ENCODE assay signal across 8 mouse cellular contexts in the genomic region with DNA sequence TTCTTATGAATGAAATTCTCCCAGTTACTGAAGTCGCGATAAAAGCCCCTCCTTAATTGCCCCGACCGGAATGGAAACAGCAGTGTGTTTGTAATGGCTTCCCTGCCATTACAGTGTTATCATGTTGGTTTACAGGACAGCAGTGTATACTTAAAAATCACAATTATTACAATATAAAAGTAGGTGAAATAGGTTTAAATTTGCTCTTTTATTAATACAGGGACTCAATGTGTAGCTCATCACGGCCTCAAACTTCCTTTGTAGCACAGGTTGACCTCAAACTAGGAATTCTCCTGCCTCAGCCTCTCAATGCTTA. TPM values are rescaled to one million over a fixed set of nuclear protein-coding genes. Genes with fewer than 3 reads are reported as not detected.
DNase-seq lines count a peak whose midpoint lies in the region; ATAC-seq and TF ChIP-seq lines count a peak whose summit lies in the region.
"Had no signal": no experiment of that assay in that cellular context is flagged by ENCODE, and none has a peak within 500 bp of the region (broad histone marks: within the 10 kb centered on the region; RNA-seq: fewer than 3 reads in every experiment).

No protein-coding gene starts in this region.

- H3K4me3 ChIP-seq in heart, embryonic 14.5 days (ENCODE audit: control insufficient read depth in 1 of 2, insufficient read depth in 1 of 2, low read depth in 1 of 2, low read length in 2 of 2) = no peak overlapping the region
- no peak overlapping the region for H3K4me3 ChIP-seq in midbrain, embryonic 12.5 days
- no peak overlapping the region for H3K4me3 ChIP-seq in midbrain, postnatal 0 days (ENCODE audit: low read depth, low read length)
- H3K4me3 ChIP-seq in limb, embryonic 11.5 days (ENCODE audit: low read depth, low read length) = no peak overlapping the region

- DNase-seq in heart, postnatal 14 days = no peak
- DNase-seq in midbrain, postnatal 0 days (ENCODE audit: low spot score) = no peak
- no peak for DNase-seq in limb, embryonic 11.5 days (ENCODE audit: low spot score)
- no peak for DNase-seq in frontal cortex, postnatal 10 days (ENCODE audit: low spot score in 2 of 2)
- DNase-seq in urinary bladder, adult 2 months (ENCODE audit: low spot score) = no peak
- DNase-seq: lung, postnatal 36 days had no signal

- ATAC-seq in heart, embryonic 14.5 days (ENCODE audit: insufficient number of reproducible peaks, insufficient read depth, low FRiP score, low read depth) = no peak
- ATAC-seq in midbrain, embryonic 12.5 days (ENCODE audit: low FRiP score, low read depth) = no peak
- ATAC-seq in midbrain, postnatal 0 days (ENCODE audit: low FRiP score) = no peak
- no peak for ATAC-seq in limb, embryonic 11.5 days (ENCODE audit: insufficient number of reproducible peaks, low FRiP score, low TSS enrichment, low read depth)

- no peaks in the 10 kb centered on the region for H3K9me3 ChIP-seq in heart, embryonic 14.5 days (ENCODE audit: control insufficient read depth, low read length)
- H3K9me3 ChIP-seq in midbrain, embryonic 12.5 days = no peaks in the 10 kb centered on the region
- H3K9me3 ChIP-seq in midbrain, postnatal 0 days (ENCODE audit: low read length) = no peaks in the 10 kb centered on the region
- no peaks in the 10 kb centered on the region for H3K9me3 ChIP-seq in limb, embryonic 11.5 days (ENCODE audit: control insufficient read depth, low read length)

- H3K4me2 ChIP-seq in heart, embryonic 14.5 days (ENCODE audit: low read length) = peak overlapping the region; percentile 58
- H3K4me2 ChIP-seq in midbrain, embryonic 12.5 days (replicated peaks) = peak overlapping the region; percentile 42; the same call in 1 of the 2 replicates
- H3K4me2 ChIP-seq in midbrain, postnatal 0 days (ENCODE audit: low read depth, low read length, poor library complexity, severe bottlenecking) = no peak overlapping the region
- 0 out of 2 replicates have a peak overlapping the region, but pooled peaks have one; percentile 23 for H3K4me2 ChIP-seq in limb, embryonic 11.5 days (ENCODE audit: low read depth, severe bottlenecking)

- WGBS in heart, embryonic 14.5 days = 34% methylated on average over 5 of the region's 5 CpGs
- 53% methylated on average over 5 of the region's 5 CpGs for WGBS in midbrain, embryonic 12.5 days
- 51% methylated on average over 5 of the region's 5 CpGs for whole genome bisulfite sequencing in midbrain, postnatal 0 days
- WGBS in limb, embryonic 11.5 days = 35% methylated on average over 5 of the region's 5 CpGs

- H3K9ac ChIP-seq in heart, embryonic 14.5 days (ENCODE audit: low read length) = no peak overlapping the region
- no peak overlapping the region for H3K9ac ChIP-seq in midbrain, embryonic 12.5 days (replicated peaks)
- H3K9ac ChIP-seq in midbrain, postnatal 0 days (replicated peaks; ENCODE audit: low read length, poor library complexity, severe bottlenecking) = no peak overlapping the region
- H3K9ac ChIP-seq in limb, embryonic 11.5 days (ENCODE audit: low read length) = no peak overlapping the region

- intact Hi-C loops in heart, postnatal 14 days (cut with DNase I) = loop anchor here (5.0 kb wide), 2 partner anchors 37 to 107 kb away; a partner anchor contains a TSS

- no peaks in the 10 kb centered on the region for H3K36me3 ChIP-seq in heart, embryonic 14.5 days (ENCODE audit: control insufficient read depth, insufficient read depth, low read length)
- no peaks in the 10 kb centered on the region for H3K36me3 ChIP-seq in midbrain, embryonic 12.5 days
- no peaks in the 10 kb centered on the region for H3K36me3 ChIP-seq in midbrain, postnatal 0 days (ENCODE audit: insufficient read depth, low read length)
- H3K36me3 ChIP-seq in limb, embryonic 11.5 days (ENCODE audit: control insufficient read depth, insufficient read depth, low read length) = no peaks in the 10 kb centered on the region

- H3K4me1 ChIP-seq in heart, embryonic 14.5 days (ENCODE audit: control insufficient read depth in 2 of 2, insufficient read depth in 2 of 2, low read length in 2 of 2) = peaks cover 25 to 38% of the 10 kb centered on the region in 2 experiments
- H3K4me1 ChIP-seq in midbrain, embryonic 12.5 days = peaks cover 10% of the 10 kb centered on the region
- no peaks in the 10 kb centered on the region for H3K4me1 ChIP-seq in midbrain, postnatal 0 days (ENCODE audit: insufficient read depth, low read length)
- H3K4me1 ChIP-seq in limb, embryonic 11.5 days (ENCODE audit: control insufficient read depth, insufficient read depth, low read length) = 0 out of 2 replicates have a peak, but pooled peaks cover 2% of the 10 kb centered on the region

- H3K27ac ChIP-seq in heart, embryonic 14.5 days (replicated peaks in 1 of 2; ENCODE audit: control insufficient read depth in 1 of 2, insufficient read depth in 1 of 2, low read depth in 2 of 2, low read length in 2 of 2) = no peak overlapping the region
- no peak overlapping the region for H3K27ac ChIP-seq in midbrain, embryonic 12.5 days (replicated peaks)
- no peak overlapping the region for H3K27ac ChIP-seq in midbrain, postnatal 0 days (ENCODE audit: low read depth, low read length)
- H3K27ac ChIP-seq in limb, embryonic 11.5 days (replicated peaks; ENCODE audit: low read depth, low read length) = no peak overlapping the region

- TF ChIP-seq CTCF in midbrain, postnatal 0 days (IDR thresholded peaks at IDR 0.05) = no peak

- H3K27me3 ChIP-seq in heart, embryonic 14.5 days (ENCODE audit: control insufficient read depth, insufficient read depth, low read length) = no peaks in the 10 kb centered on the region
- H3K27me3 ChIP-seq in midbrain, embryonic 12.5 days = 0 out of 2 replicates have a peak, but pooled peaks cover 3% of the 10 kb centered on the region
- no peaks in the 10 kb centered on the region for H3K27me3 ChIP-seq in midbrain, postnatal 0 days (ENCODE audit: insufficient read depth, low read length)
- H3K27me3 ChIP-seq in limb, embryonic 11.5 days (ENCODE audit: control insufficient read depth, insufficient read depth, low read length) = no peaks in the 10 kb centered on the region

RNA-seq across cellular contexts. Expression of a gene that starts 13.0 kb away (rescaled TPM):
- 36.9 and 43.1 TPM in 2 replicates for polyA plus RNA-seq in heart, embryonic 14.5 days (2014; fragmentation: Nextera tagmentation; extraction: Ambion mirVana)
- total RNA-seq in heart, postnatal 14 days (2021) = 10 to 100 TPM; 16.7 to 22.9 TPM
- 58.8 and 61.5 TPM in 2 replicates for polyA plus RNA-seq in midbrain, embryonic 12.5 days (2016; fragmentation: Nextera tagmentation; extraction: Ambion mirVana)
- total RNA-seq in midbrain, postnatal 0 days (2014; rRNA removed) = 48.9 and 55.1 TPM in 2 replicates
- polyA plus RNA-seq in midbrain, postnatal 0 days (2015; fragmentation: Nextera tagmentation; extraction: Ambion mirVana) = 83.8 and 87.3 TPM in 2 replicates
- polyA plus RNA-seq in limb, embryonic 11.5 days (2014; fragmentation: Nextera tagmentation; extraction: Ambion mirVana) = 55.1 and 61.3 TPM in 2 replicates
- 18.9 and 23.1 TPM in 2 replicates for polyA plus RNA-seq in urinary bladder, adult 2 months (2012; rRNA removed)

RNA-seq across cellular contexts. Expression of a gene that starts 28.2 kb away (rescaled TPM):
- 40.2 and 44.0 TPM in 2 replicates for polyA plus RNA-seq in heart, embryonic 14.5 days (2014; fragmentation: Nextera tagmentation; extraction: Ambion mirVana)
- total RNA-seq in heart, postnatal 14 days (2021) = 10 to 100 TPM; 20.8 to 22.1 TPM
- polyA plus RNA-seq in midbrain, embryonic 12.5 days (2016; fragmentation: Nextera tagmentation; extraction: Ambion mirVana) = 43.5 and 47.1 TPM in 2 replicates
- total RNA-seq in midbrain, postnatal 0 days (2014; rRNA removed) = 19.4 and 29.4 TPM in 2 replicates
- polyA plus RNA-seq in midbrain, postnatal 0 days (2015; fragmentation: Nextera tagmentation; extraction: Ambion mirVana) = 33.2 and 33.3 TPM in 2 replicates
- 54.7 and 57.7 TPM in 2 replicates for polyA plus RNA-seq in limb, embryonic 11.5 days (2014; fragmentation: Nextera tagmentation; extraction: Ambion mirVana)
- 24.3 and 25.7 TPM in 2 replicates for polyA plus RNA-seq in urinary bladder, adult 2 months (2012; rRNA removed)

RNA-seq across cellular contexts. Expression of a gene that starts 36.9 kb away (rescaled TPM):
- 12.7 and 12.8 TPM in 2 replicates for polyA plus RNA-seq in heart, embryonic 14.5 days (2014; fragmentation: Nextera tagmentation; extraction: Ambion mirVana)
- total RNA-seq in heart, postnatal 14 days (2021) = 10 to 100 TPM; 21.5 to 25.4 TPM
- 0.92 and 1.3 TPM in 2 replicates for polyA plus RNA-seq in midbrain, embryonic 12.5 days (2016; fragmentation: Nextera tagmentation; extraction: Ambion mirVana)
- total RNA-seq in midbrain, postnatal 0 days (2014; rRNA removed) = 4.2 and 4.7 TPM in 2 replicates
- 0.28 and 0.32 TPM in 2 replicates for polyA plus RNA-seq in midbrain, postnatal 0 days (2015; fragmentation: Nextera tagmentation; extraction: Ambion mirVana)
- 1.8 and 2.1 TPM in 2 replicates for polyA plus RNA-seq in limb, embryonic 11.5 days (2014; fragmentation: Nextera tagmentation; extraction: Ambion mirVana)
- 9.9 and 10.9 TPM in 2 replicates for polyA plus RNA-seq in urinary bladder, adult 2 months (2012; rRNA removed)
